Mouse (Mus musculus): ENCODE results near the gene Pik3ip1. TPM values are rescaled to one million over a fixed set of nuclear protein-coding genes. Genes with fewer than 3 reads are reported as not detected.
A peak's percentile ranks its signal among the peaks of the same experiment; 100 is the strongest.

Pik3ip1 gene
- total RNA-seq, 2 experiments from 2014 or later = 20.5 to 28.1 TPM

DNA sequence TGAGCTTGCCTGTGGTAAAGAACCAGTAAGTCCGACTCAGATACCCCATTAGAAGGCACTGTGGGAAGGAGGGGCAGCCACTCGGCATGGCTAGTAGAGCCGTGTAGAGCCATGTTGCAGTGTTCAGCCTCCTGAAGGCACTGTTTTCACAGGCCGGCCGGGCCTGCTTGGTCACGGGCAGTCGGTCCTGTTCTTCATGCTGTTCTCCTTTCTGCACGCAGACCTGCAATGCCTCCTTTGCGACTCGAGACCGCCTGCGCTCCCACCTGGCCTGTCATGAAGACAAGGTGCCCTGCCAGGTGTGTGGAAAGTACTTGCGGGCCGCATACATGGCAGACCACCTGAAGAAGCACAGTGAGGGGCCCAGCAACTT, 31.4 kb upstream of the Pik3ip1 start:
- ATAC-seq (replicated peaks; ENCODE audit: low FRiP score, low TSS enrichment, poor library complexity, severe bottlenecking) = no peak

DNA sequence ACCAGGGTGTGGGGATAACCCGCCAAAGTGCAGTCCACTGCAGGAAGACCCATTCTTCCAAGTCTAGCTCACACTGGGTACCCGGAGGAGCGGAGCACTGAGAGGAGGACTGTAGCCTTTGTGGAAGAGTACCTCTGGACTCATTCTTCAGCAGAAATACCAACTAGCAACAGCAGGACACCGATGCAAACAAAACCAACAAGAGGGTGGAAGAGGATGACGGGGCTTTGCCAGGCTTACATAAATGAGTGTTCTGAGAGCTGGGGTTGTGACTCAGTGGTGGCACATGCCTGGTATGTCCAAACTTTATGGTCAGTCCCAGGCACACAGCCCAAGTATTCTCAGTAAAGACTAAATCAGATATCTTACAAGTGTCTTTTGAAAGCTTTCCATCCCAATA, 29.1 kb upstream of the Pik3ip1 start:
- no peak for ATAC-seq (replicated peaks; ENCODE audit: low FRiP score, low TSS enrichment, poor library complexity, severe bottlenecking)

- ATAC-seq (replicated peaks; ENCODE audit: low FRiP score, low TSS enrichment, poor library complexity, severe bottlenecking) = no peak
These were observed 27.8 kb upstream of the Pik3ip1 start for GRCm38 (mm10) chr11:3302385-3302784.

- no peak for ATAC-seq (replicated peaks; ENCODE audit: low FRiP score, low TSS enrichment, poor library complexity, severe bottlenecking)
These were observed 27.4 kb upstream of the Pik3ip1 start for GRCm38 (mm10) chr11:3302792-3303191.

- no peak for ATAC-seq (replicated peaks; ENCODE audit: low FRiP score, low TSS enrichment, poor library complexity, severe bottlenecking)
These were observed 24.4 kb upstream of the Pik3ip1 start for GRCm38 (mm10) chr11:3305821-3306220.

DNA sequence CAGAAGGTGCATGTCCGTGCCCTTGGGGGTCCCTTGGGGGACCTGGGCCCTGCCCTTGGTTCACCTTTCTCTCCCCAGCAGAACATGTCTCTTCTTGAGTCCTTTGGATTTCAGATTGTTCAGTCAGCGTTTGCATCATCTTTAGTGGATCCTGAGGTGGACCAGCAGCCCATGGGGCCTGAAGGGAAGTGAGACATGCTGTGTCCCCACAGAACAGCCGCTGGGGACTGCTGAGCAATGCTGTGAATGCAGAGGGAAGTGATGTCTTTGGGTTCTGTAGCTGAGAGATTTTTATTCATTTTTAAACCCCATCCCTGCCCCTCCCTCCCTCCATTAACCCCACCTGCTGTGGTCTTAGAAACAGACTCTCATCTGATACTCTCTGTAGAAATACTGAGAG, 22.3 kb upstream of the Pik3ip1 start:
- no peak for ATAC-seq (replicated peaks; ENCODE audit: low FRiP score, low TSS enrichment, poor library complexity, severe bottlenecking)

GRCm38 (mm10) chr11:3309884-3310283, 20.3 kb upstream of the Pik3ip1 start:
- no peak for ATAC-seq (replicated peaks; ENCODE audit: low FRiP score, low TSS enrichment, poor library complexity, severe bottlenecking)

- peak; percentile 24; the same call in 1 of the 2 replicates for ATAC-seq (replicated peaks; ENCODE audit: low FRiP score, low TSS enrichment, poor library complexity, severe bottlenecking)
These were observed 19.2 kb upstream of the Pik3ip1 start for GRCm38 (mm10) chr11:3310789-3311585.

GRCm38 (mm10) chr11:3311586-3312347, 18.4 kb upstream of the Pik3ip1 start:
- no peak for ATAC-seq (replicated peaks; ENCODE audit: low FRiP score, low TSS enrichment, poor library complexity, severe bottlenecking)

DNA sequence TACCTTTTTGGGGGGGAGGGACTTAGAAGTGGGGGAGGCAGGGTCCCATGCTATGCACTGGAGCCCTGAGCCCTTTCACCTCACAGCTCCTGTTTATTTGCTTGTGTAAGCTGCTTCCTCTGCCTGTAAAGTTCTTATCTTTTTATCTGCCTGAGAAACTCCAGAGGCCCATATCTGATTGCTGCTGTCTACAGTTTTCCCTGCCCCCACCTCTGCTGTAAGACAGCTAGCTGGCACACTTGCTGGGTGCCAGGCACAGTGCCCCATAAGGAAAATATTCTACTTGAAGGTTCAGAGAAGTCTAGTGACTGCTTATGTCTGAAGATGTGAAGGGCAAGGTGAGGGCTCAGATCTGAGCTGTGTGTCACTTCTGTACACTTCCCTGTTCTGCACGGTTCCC, 16.9 kb upstream of the Pik3ip1 start:
- peak; percentile 23 for ATAC-seq (replicated peaks; ENCODE audit: low FRiP score, low TSS enrichment, poor library complexity, severe bottlenecking)

GRCm38 (mm10) chr11:3314148-3314547, 16.1 kb upstream of the Pik3ip1 start:
- ATAC-seq (replicated peaks; ENCODE audit: low FRiP score, low TSS enrichment, poor library complexity, severe bottlenecking) = peak; percentile 69

GRCm38 (mm10) chr11:3318286-3318685, 11.9 kb upstream of the Pik3ip1 start:
- ATAC-seq (replicated peaks; ENCODE audit: low FRiP score, low TSS enrichment, poor library complexity, severe bottlenecking) = no peak

DNA sequence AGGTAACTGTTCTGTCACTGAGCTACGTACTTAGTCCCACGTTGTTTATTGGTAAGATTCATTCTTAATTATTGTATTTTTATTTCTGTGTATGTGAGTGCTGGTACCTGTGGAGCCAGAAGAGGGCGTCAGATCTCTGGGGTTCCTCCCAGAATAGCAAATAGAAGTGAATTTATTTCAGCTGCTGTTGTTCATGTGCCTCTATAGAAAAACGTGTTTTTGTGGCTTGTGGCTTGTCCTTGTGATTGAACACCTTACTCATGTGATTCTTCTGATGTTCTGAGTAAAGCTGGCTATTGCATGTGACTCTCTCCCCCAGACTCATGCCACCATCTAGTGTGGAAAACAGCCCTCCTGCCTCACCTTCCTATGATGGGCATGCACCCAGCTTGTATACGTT, 1.9 kb upstream of the Pik3ip1 start:
- ATAC-seq (replicated peaks; ENCODE audit: low FRiP score, low TSS enrichment, poor library complexity, severe bottlenecking) = no peak

- no peak for ATAC-seq (replicated peaks; ENCODE audit: low FRiP score, low TSS enrichment, poor library complexity, severe bottlenecking)
These were observed 1.1 kb upstream of the Pik3ip1 start for GRCm38 (mm10) chr11:3328806-3329775.

DNA sequence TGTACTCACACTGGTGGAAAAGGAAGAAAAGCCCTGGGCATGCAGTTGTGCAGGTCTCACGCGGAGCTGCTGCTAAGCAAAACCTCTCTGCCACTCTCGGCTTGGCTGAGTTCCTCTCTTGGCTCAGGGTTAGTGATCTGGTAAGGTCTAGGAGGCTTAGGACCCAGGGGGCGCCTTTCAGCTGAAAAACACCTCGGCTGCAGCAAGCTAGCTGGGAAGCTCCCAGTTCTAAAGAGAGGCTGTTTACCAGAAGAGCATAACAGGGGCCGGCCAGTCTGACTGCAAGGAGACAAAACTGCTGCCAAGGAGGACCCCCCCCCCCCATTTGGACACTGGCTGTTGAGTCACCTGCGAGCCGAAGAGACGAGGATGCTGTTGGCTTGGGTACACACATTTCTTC, 365 bp downstream of the Pik3ip1 start:
- peak; percentile 50 for ATAC-seq (replicated peaks; ENCODE audit: low FRiP score, low TSS enrichment, poor library complexity, severe bottlenecking)

DNA sequence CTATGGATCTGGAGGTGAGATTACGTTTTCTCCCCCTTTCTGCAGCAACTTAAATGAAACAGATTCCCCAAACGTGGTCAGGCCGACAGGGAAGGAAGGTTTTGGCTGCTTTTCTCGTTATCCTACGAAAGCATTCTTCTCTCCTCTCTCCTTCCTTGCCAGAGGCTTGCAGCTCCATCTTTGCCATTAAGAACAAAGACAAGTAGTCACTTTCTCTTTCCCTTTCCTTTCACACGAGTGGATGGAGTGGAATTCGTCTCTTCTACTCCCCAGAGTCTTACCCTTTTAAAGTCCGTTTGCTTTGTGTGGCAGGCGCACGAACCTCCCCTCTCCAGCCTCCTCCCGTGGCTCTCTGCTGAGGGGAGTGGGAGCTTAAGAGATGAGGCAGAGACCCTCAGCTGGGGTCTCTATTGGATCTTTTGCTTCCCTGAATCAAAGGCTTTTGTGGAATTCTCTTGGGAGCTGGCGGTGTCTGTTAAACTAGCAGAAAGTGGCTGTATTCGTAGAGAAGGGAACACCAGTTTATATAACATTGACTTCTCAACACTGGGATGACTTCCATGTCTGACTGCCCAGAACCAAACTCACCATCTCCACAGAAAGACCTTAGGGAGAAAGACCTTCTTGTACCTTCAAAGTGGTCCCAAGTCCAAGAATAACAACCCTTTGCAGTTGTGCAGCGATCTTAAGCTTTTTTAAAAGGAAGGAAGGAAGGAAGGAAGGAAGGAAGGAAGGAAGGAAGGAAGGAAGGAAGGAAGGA, 970 bp downstream of the Pik3ip1 start:
- ATAC-seq (replicated peaks; ENCODE audit: low FRiP score, low TSS enrichment, poor library complexity, severe bottlenecking) = no peak

DNA sequence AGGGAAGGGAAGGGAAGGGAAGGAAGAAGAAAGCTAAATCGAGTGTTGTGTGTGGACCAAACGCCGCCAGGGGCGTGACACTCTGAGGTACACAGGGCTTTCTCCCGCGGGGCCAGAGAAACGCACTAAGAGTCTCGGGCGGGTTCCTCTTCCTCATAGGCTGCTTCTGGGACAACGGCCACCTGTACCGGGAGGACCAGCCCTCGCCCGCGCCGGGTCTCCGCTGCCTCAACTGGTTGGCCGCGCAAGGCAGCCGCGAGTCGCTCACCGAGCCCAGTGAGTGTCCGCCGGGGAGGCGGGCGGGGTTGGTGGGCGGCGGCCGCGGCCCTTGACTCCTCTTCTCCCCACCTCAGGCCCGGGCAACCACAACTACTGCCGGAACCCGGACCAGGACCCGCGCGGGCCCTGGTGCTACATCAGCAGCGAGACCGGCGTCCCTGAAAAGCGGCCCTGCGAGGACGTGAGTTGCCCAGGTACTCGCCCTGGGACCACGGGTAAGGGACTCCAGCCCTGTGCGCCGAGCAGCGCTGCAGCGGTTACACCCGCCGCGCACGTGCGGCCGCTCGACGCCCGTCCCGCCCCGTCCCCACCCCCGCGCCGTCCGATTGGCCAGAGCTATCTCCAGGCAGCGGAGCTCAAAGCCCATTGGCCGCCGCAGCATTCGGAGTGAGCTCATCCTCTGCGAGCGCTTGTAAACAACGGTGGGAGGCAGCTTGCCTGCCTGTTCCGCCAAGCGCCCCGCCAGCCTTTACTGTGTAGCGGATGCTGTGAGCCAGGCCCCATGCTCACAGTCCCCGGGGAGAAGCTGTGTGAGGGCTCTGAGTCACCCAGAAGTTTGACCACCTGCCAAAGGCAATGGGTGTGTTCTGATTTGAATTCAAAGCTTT, 1.8 kb downstream of the Pik3ip1 start:
- peak; percentile 86 for ATAC-seq (replicated peaks; ENCODE audit: low FRiP score, low TSS enrichment, poor library complexity, severe bottlenecking)

DNA sequence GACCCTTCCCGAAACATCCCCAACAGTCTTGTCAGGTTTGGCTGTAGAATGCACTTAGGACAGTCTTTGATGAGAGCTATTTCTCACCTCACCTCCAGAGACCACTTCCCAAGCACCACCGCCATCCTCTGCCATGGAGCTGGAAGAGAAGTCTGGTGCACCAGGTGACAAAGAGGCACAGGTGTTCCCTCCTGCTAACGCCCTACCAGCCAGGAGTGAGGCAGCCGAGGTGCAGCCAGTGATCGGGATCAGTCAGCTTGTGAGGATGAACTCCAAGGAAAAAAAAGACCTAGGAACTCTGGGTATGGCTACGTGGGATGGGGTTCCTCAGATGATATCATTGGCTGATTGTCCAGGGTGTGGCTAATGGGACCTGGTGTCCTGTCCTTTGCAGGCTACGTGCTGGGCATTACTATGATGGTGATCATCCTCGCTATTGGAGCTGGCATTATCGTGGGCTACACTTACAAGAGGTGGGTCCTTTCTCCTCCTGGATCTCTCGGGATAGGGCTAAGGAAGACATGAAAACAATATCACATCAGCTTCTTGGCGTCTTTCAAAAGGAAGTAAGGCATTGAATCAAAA, 3.0 kb downstream of the Pik3ip1 start:
- no peak for ATAC-seq (replicated peaks; ENCODE audit: low FRiP score, low TSS enrichment, poor library complexity, severe bottlenecking)

Measured in megakaryocyte-erythroid progenitor cell, adult 5-6 weeks (primary cell).